Mouse (Mus musculus) lung, embryonic 15.5 days (tissue): ENCODE measurements around the gene Cdh12. TPM values are rescaled to one million over a fixed set of nuclear protein-coding genes. Genes with fewer than 3 reads are reported as not detected.
"Not testable (repeated sequence)": the region's sequence is repeated elsewhere in the genome, so short reads cannot be mapped to it uniquely, and the experiment has no call there.

ENCODE experiments used
- ATAC-seq: fragments of 200-750 bp; cut with Nextera tagmentation; 2 replicates; pipeline ENCODE4 v1.8.0; 2017; ENCODE audit warnings: moderate number of reproducible peaks, borderline replicate concordance; ENCODE audit not compliant: low FRiP score, low TSS enrichment; ENCODE audit errors: extremely low read depth
- H3K27ac ChIP-seq: fragments of 300-500 bp; sonication (generic); 2 replicates; pipeline ENCODE4 v1.5.1; 2015; ENCODE audit warnings: moderate library complexity, mild to moderate bottlenecking, inconsistent platforms
- H3K27me3 ChIP-seq: fragments of 300-500 bp; sonication (generic); 2 replicates; pipeline ENCODE4 v1.6.1; 2015; ENCODE audit warnings: inconsistent platforms
- H3K36me3 ChIP-seq: fragments of 300-500 bp; sonication (generic); 2 replicates; pipeline ENCODE4 v1.6.1; 2015; ENCODE audit warnings: inconsistent platforms
- H3K4me1 ChIP-seq: fragments of 300-500 bp; sonication (generic); 2 replicates; pipeline ENCODE4 v1.6.1; 2015; ENCODE audit warnings: inconsistent platforms
- H3K4me2 ChIP-seq: fragments of 300-500 bp; sonication (generic); 2 replicates; pipeline ENCODE4 v1.6.1; 2015; ENCODE audit warnings: inconsistent platforms, mild to moderate bottlenecking, moderate library complexity
- H3K4me3 ChIP-seq: fragments of 300-500 bp; sonication (generic); 2 replicates; pipeline ENCODE4 v1.5.1; 2015; ENCODE audit warnings: mild to moderate bottlenecking, inconsistent platforms
- H3K9ac ChIP-seq: fragments of 300-500 bp; sonication (generic); 2 replicates; pipeline ENCODE4 v1.6.1; 2015; ENCODE audit warnings: inconsistent platforms
- H3K9me3 ChIP-seq: fragments of 300-500 bp; sonication (generic); 2 replicates; pipeline ENCODE4 v1.6.1; 2016; ENCODE audit warnings: inconsistent platforms
- WGBS: fragments of 180-500 bp; shearing (Covaris S2); methylation state at CpG from one replicate; pipeline ENCODE4 v1.1.7; 2015; 5-methylcytosine and 5-hydroxymethylcytosine counted together
- polyA plus RNA-seq: library from polyadenylated mRNA; unstranded; fragments of >200 nt; fragmentation: Nextera tagmentation; extraction: Ambion mirVana; gene quantifications from 2 replicates; pipeline ENCODE4 v1.2.1, GENCODE M21; 2015

The Cdh12 gene
- polyA plus RNA-seq, 1 experiment from 2014 or later = 0.09 TPM

DNA sequence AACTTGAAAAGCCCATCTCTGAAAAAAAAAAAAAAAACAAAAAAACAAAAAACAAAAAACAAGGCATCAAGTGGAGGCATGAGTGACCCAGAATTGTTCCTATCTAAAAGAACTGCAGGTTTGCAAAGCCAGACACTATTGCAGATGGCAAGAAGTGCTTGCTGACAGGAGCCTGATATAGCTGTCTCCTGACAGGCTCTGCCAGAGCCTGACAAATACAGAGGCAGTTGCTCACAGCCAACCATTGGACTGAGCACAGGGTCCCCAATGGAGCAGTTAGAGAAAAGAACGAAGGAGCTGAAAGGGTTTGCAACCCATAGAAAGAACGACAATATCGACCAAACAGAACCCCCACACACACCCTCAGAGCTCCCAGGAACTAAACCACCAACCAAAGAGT lies 156.7 kb downstream of the Cdh12 start:
- H3K27me3 ChIP-seq, ATAC-seq, H3K9ac ChIP-seq, H3K36me3 ChIP-seq, H3K4me2 ChIP-seq, H3K27ac ChIP-seq, H3K4me1 ChIP-seq, H3K9me3 ChIP-seq, H3K4me3 ChIP-seq: not testable (repeated sequence)
- WGBS = 71% methylated on average over 3 of the region's 3 CpGs

GRCm38 (mm10) chr15:20634593-20634992 lies 185.5 kb downstream of the Cdh12 start:
- no peak overlapping the region for H3K4me3 ChIP-seq
- no peaks in the 10 kb centered on the region for H3K4me1 ChIP-seq
- H3K9me3 ChIP-seq = no peaks in the 10 kb centered on the region
- no peak overlapping the region for H3K27ac ChIP-seq
- H3K27me3 ChIP-seq = no peaks in the 10 kb centered on the region
- H3K4me2 ChIP-seq = no peak overlapping the region
- H3K36me3 ChIP-seq = no peaks in the 10 kb centered on the region
- H3K9ac ChIP-seq = no peak overlapping the region
- 54% methylated on average over 2 of the region's 2 CpGs for WGBS
- no peak for ATAC-seq

- no peaks in the 10 kb centered on the region for H3K36me3 ChIP-seq
- 83% methylated on average over 2 of the region's 2 CpGs for WGBS
- H3K4me3 ChIP-seq = no peak overlapping the region
- H3K27me3 ChIP-seq = no peaks in the 10 kb centered on the region
- H3K9me3 ChIP-seq = no peaks in the 10 kb centered on the region
- H3K9ac ChIP-seq = no peak overlapping the region
- no peak overlapping the region for H3K4me2 ChIP-seq
- no peaks in the 10 kb centered on the region for H3K4me1 ChIP-seq
- ATAC-seq = no peak
- H3K27ac ChIP-seq = no peak overlapping the region
These were observed 190.1 kb downstream of the Cdh12 start for GRCm38 (mm10) chr15:20639155-20639554.

GRCm38 (mm10) chr15:20642905-20643414 lies 193.9 kb downstream of the Cdh12 start:
- WGBS = 71% methylated on average over 3 of the region's 3 CpGs

GRCm38 (mm10) chr15:20660221-20660620 lies 211.2 kb downstream of the Cdh12 start:
- Histone ChIP-seq H3K9me3 (no peaks in the 10 kb centered on the region), H3K4me1 (no peaks in the 10 kb centered on the region), H3K27me3 (no peaks in the 10 kb centered on the region), H3K4me2 (no peak overlapping the region), H3K27ac (no peak overlapping the region), H3K9ac (no peak overlapping the region), H3K4me3 (no peak overlapping the region), H3K36me3 (no peaks in the 10 kb centered on the region)
- ATAC-seq = no peak
- WGBS = 58% methylated on average over 2 of the region's 2 CpGs

More at GRCm38 (mm10) chr15:20642905-20643414, 193.9 kb downstream of the Cdh12 start:
- H3K4me3 ChIP-seq = no peak overlapping the region
- H3K27ac ChIP-seq = no peak overlapping the region
- H3K36me3 ChIP-seq = no peaks in the 10 kb centered on the region
- H3K4me2 ChIP-seq = no peak overlapping the region
- no peak for ATAC-seq
- no peaks in the 10 kb centered on the region for H3K4me1 ChIP-seq
- H3K27me3 ChIP-seq = no peaks in the 10 kb centered on the region
- no peak overlapping the region for H3K9ac ChIP-seq
- no peaks in the 10 kb centered on the region for H3K9me3 ChIP-seq

DNA sequence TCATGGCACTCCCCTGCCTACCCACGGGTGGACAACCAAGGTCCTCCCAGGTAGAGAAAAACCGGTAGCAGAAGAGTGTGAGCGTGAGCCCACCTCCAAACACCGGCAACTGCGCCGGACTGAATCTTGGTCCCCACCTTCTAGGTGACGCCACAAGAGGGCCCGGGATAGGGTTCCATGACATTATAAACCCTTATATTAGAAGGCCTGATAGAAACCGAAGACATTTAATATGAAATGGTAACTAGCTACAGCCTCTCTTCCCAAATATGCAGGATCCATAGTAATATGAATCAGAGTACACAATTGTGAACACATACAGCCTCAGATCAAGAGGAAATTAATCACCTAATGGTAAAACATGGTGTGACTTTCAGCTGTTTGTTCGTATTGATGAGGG lies 217.6 kb downstream of the Cdh12 start, which contains the start of gene Acot10:
Gene Acot10 (minus strand): TSS at position 101 of the 400 bp plus-strand sequence.
- no peaks in the 10 kb centered on the region for H3K27me3 ChIP-seq
- WGBS = 88% methylated on average over 10 of the region's 10 CpGs
- H3K4me1 ChIP-seq = no peaks in the 10 kb centered on the region
- H3K9me3 ChIP-seq = no peaks in the 10 kb centered on the region
- no peaks in the 10 kb centered on the region for H3K36me3 ChIP-seq
- no peak within 1 kb of the TSS for H3K27ac ChIP-seq
- H3K4me2 ChIP-seq = no peak within 1 kb of the TSS
- H3K9ac ChIP-seq = no peak within 1 kb of the TSS
- H3K4me3 ChIP-seq = no peak within 1 kb of the TSS
- no peak for ATAC-seq

DNA sequence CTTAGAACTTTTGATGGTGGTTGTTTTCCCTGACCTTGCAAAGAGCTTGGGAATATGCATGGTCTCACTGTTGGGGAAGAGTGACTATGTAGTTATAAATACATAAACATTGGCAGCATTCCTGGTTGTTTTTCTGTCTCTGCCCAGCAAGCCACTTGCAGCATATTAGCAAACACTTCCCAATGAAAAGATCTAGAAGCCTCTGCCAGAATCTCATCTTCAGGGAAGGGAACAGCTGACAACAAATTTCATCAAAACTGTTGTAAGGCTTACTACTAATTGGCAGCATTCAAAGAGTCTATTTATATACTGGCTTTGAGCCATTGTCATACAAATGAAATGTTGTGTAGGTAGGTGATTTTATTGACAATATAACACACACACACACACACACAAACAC lies 218.3 kb downstream of the Cdh12 start:
- Histone ChIP-seq H3K27ac (no peak overlapping the region), H3K4me1 (no peaks in the 10 kb centered on the region), H3K4me2 (no peak overlapping the region), H3K4me3 (no peak overlapping the region), H3K27me3 (no peaks in the 10 kb centered on the region), H3K9me3 (no peaks in the 10 kb centered on the region), H3K9ac (no peak overlapping the region), H3K36me3 (no peaks in the 10 kb centered on the region)
- ATAC-seq = no peak

DNA sequence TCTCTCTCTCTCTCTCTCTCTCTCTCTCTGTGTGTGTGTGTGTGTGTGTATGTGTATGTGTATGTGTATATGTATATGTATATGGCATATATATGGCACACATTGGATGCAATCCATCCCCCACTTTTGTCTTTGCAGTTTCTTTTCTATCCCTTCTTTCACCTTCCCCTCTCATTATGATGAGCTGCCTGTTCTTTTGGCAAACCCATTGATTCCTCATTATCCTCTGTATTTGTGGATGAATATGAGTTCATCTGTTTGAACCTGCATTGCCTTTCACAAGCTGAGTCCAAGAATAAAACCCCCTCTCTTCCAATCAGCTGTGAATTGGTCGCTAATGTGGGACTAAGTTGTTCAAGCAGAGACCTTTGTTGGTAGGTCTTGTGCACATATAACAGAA lies 218.9 kb downstream of the Cdh12 start:
- no peak overlapping the region for H3K4me3 ChIP-seq
- H3K27me3 ChIP-seq = no peaks in the 10 kb centered on the region
- no peak overlapping the region for H3K27ac ChIP-seq
- 63% methylated on average over 1 of the region's 1 CpGs for WGBS
- no peaks in the 10 kb centered on the region for H3K36me3 ChIP-seq
- ATAC-seq = no peak
- H3K9me3 ChIP-seq = no peaks in the 10 kb centered on the region
- H3K9ac ChIP-seq = no peak overlapping the region
- no peak overlapping the region for H3K4me2 ChIP-seq
- no peaks in the 10 kb centered on the region for H3K4me1 ChIP-seq

DNA sequence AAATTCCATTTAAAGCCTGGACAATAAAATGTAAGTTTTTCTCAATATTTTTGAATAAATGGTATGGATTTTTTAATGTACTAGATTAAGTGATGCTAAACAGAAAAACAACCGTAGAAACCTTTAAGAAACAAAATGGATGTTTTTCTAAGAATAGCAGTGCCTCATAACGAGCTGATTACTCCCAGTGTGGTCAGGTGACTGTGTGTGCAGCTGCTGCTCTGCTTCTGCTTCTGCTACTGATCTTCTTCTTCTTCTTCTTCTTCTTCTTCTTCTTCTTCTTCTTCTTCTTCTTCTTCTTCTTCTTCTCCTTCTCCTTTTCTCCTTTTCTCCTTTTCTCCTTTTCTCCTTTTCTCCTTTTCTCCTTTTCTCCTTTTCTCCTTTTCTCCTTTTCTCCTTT lies 220.4 kb downstream of the Cdh12 start:
- H3K27ac ChIP-seq, H3K9me3 ChIP-seq, ATAC-seq, H3K4me2 ChIP-seq, H3K4me1 ChIP-seq, H3K36me3 ChIP-seq, H3K4me3 ChIP-seq, H3K9ac ChIP-seq, H3K27me3 ChIP-seq: not testable (repeated sequence)
- WGBS = 42% methylated on average over 2 of the region's 2 CpGs

GRCm38 (mm10) chr15:20682719-20683118 lies 233.7 kb downstream of the Cdh12 start:
- 67% methylated on average over 2 of the region's 2 CpGs for WGBS
- Histone ChIP-seq H3K4me3 (no peak overlapping the region), H3K9ac (no peak overlapping the region), H3K4me2 (no peak overlapping the region), H3K27ac (no peak overlapping the region), H3K36me3 (no peaks in the 10 kb centered on the region), H3K4me1 (no peaks in the 10 kb centered on the region), H3K27me3 (no peaks in the 10 kb centered on the region), H3K9me3 (no peaks in the 10 kb centered on the region)
- ATAC-seq = no peak

DNA sequence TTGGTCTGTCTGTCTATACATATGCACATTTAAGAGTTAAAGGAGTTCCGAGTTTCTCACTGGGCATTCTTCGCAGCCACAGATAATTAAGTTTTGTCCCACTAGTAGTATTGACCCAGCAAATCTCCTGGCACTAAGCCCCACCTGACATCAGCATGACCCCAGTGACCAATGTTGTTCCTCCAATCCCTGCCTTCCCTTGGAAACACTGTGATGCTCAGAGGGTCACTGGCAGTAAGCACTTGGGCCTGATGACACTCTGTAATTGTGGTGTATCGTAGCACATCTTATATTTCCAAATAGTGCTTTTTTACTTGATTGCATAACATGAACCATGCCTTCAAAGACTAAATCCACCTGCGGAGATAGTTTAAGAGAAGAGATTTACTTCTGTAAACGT lies 235.1 kb downstream of the Cdh12 start:
- Histone ChIP-seq H3K9me3 (no peaks in the 10 kb centered on the region), H3K9ac (no peak overlapping the region), H3K4me1 (no peaks in the 10 kb centered on the region), H3K4me2 (no peak overlapping the region), H3K4me3 (no peak overlapping the region), H3K27me3 (no peaks in the 10 kb centered on the region), H3K36me3 (no peaks in the 10 kb centered on the region), H3K27ac (no peak overlapping the region)
- WGBS = 75% methylated on average over 5 of the region's 5 CpGs
- ATAC-seq = no peak

GRCm38 (mm10) chr15:20696229-20696628 lies 247.2 kb downstream of the Cdh12 start:
- WGBS = 78% methylated on average over 5 of the region's 5 CpGs
- ATAC-seq = no peak
- H3K4me3 ChIP-seq = no peak overlapping the region
- no peak overlapping the region for H3K27ac ChIP-seq
- H3K4me1 ChIP-seq = no peaks in the 10 kb centered on the region
- no peak overlapping the region for H3K4me2 ChIP-seq
- H3K9me3 ChIP-seq = no peaks in the 10 kb centered on the region
- H3K36me3 ChIP-seq = no peaks in the 10 kb centered on the region
- no peak overlapping the region for H3K9ac ChIP-seq
- no peaks in the 10 kb centered on the region for H3K27me3 ChIP-seq

- Histone ChIP-seq H3K4me1 (no peaks in the 10 kb centered on the region), H3K27me3 (no peaks in the 10 kb centered on the region), H3K36me3 (no peaks in the 10 kb centered on the region), H3K27ac (no peak overlapping the region), H3K4me3 (no peak overlapping the region), H3K9me3 (no peaks in the 10 kb centered on the region), H3K9ac (no peak overlapping the region), H3K4me2 (no peak overlapping the region)
- ATAC-seq = no peak
- WGBS = 79% methylated on average over 4 of the region's 4 CpGs
These were observed 262.8 kb downstream of the Cdh12 start for GRCm38 (mm10) chr15:20711859-20712258.
